Mouse (Mus musculus): ENCODE results near the gene Idh2.
A peak's percentile ranks its signal among the peaks of the same experiment; 100 is the strongest.

Gene Idh2

GRCm38 (mm10) chr7:80074921-80075441, 40.2 kb downstream of the Idh2 start:
- TF ChIP-seq NANOG (IDR thresholded peaks at IDR 0.05; ENCODE audit: borderline replicate concordance, low read length) = no peak
- no peak for TF ChIP-seq POU5F1 (IDR thresholded peaks at IDR 0.05; ENCODE audit: borderline replicate concordance, low read length)
- no peak for TF ChIP-seq CTCF (conservative IDR thresholded peaks at IDR 0.05; ENCODE audit: low read length)
- H3K9me3 ChIP-seq (ENCODE audit: low read length) = no peaks in the 10 kb centered on the region
- no peaks in the 10 kb centered on the region for H3K27me3 ChIP-seq (ENCODE audit: insufficient read depth, low read length)

GRCm38 (mm10) chr7:80073506-80073905, 41.7 kb downstream of the Idh2 start:
- no peak for TF ChIP-seq NANOG (IDR thresholded peaks at IDR 0.05; ENCODE audit: borderline replicate concordance, low read length)
- TF ChIP-seq POU5F1 (IDR thresholded peaks at IDR 0.05; ENCODE audit: borderline replicate concordance, low read length) = no peak
- TF ChIP-seq CTCF (conservative IDR thresholded peaks at IDR 0.05; ENCODE audit: low read length) = no peak
- H3K27me3 ChIP-seq (ENCODE audit: insufficient read depth, low read length) = no peaks in the 10 kb centered on the region
- peaks cover 87% of the 10 kb centered on the region for H3K36me3 ChIP-seq (ENCODE audit: insufficient read depth, low read length)
- H3K9me3 ChIP-seq (ENCODE audit: low read length) = no peaks in the 10 kb centered on the region
- no peak overlapping the region for H3K4me3 ChIP-seq (replicated peaks; ENCODE audit: low read length)
- H3K4me1 ChIP-seq (replicated peaks; ENCODE audit: low read depth, low read length) = peaks cover 98% of the 10 kb centered on the region

More at GRCm38 (mm10) chr7:80074921-80075441, 40.2 kb downstream of the Idh2 start:
- Histone ChIP-seq H3K4me3 (replicated peaks; ENCODE audit: low read length) (no peak overlapping the region), H3K4me1 (replicated peaks; ENCODE audit: low read depth, low read length) (peaks cover 98% of the 10 kb centered on the region), H3K36me3 (ENCODE audit: insufficient read depth, low read length) (peaks cover 90% of the 10 kb centered on the region)

- TF ChIP-seq POU5F1 (IDR thresholded peaks at IDR 0.05; ENCODE audit: borderline replicate concordance, low read length) (no peak), CTCF (conservative IDR thresholded peaks at IDR 0.05; ENCODE audit: low read length) (no peak), NANOG (IDR thresholded peaks at IDR 0.05; ENCODE audit: borderline replicate concordance, low read length) (no peak)
- no peaks in the 10 kb centered on the region for H3K27me3 ChIP-seq (ENCODE audit: insufficient read depth, low read length)
- H3K9me3 ChIP-seq (ENCODE audit: low read length) = no peaks in the 10 kb centered on the region
- H3K36me3 ChIP-seq (ENCODE audit: insufficient read depth, low read length) = peaks cover 79% of the 10 kb centered on the region
- peaks cover 97% of the 10 kb centered on the region for H3K4me1 ChIP-seq (replicated peaks; ENCODE audit: low read depth, low read length)
- H3K4me3 ChIP-seq (replicated peaks; ENCODE audit: low read length) = no peak overlapping the region
Measured at GRCm38 (mm10) chr7:80072297-80072696, 42.9 kb downstream of the Idh2 start.

GRCm38 (mm10) chr7:80071209-80071608, 44.0 kb downstream of the Idh2 start:
- H3K36me3 ChIP-seq (ENCODE audit: insufficient read depth, low read length) = peaks cover 76% of the 10 kb centered on the region
- H3K27me3 ChIP-seq (ENCODE audit: insufficient read depth, low read length) = no peaks in the 10 kb centered on the region
- H3K4me1 ChIP-seq (replicated peaks; ENCODE audit: low read depth, low read length) = peaks cover 97% of the 10 kb centered on the region
- no peaks in the 10 kb centered on the region for H3K9me3 ChIP-seq (ENCODE audit: low read length)
- TF ChIP-seq POU5F1 (IDR thresholded peaks at IDR 0.05; ENCODE audit: borderline replicate concordance, low read length) = no peak
- no peak for TF ChIP-seq CTCF (conservative IDR thresholded peaks at IDR 0.05; ENCODE audit: low read length)
- no peak for TF ChIP-seq NANOG (IDR thresholded peaks at IDR 0.05; ENCODE audit: borderline replicate concordance, low read length)
- no peak overlapping the region for H3K4me3 ChIP-seq (replicated peaks; ENCODE audit: low read length)

DNA sequence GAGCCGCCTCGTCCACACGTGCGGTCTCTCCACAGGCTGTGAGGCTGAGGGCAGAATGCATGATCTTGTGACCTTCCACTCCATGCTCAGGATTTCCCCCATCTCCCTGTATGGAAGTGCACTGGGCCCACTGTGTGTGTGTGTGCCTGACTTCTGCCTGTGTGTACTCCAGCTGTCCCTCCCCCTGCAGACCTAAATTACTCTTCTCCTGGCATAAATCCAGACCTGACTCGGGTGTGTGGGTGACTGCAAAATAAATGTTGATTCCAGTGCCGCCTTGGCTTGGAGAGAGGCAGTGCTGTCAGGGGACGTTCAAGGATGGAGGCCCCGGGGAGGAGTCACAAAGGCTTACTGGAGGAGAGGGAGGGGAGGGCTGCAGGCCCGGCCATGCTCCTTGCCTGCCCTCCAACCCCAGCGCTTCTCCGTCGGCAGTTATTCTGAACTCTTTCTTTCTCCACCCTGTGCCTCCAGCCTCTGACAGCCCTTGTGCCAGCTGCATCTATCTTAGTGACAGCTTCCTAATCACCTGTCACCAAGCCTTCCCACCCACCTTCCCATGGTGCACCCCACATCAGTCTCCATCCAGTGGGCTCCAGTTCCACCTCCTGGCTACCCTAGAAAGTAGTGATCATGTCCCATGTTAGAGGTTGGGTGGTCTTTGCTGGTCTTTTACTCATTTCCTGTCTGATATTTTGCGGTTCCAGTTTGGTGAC, 45.4 kb downstream of the Idh2 start:
- no peak for TF ChIP-seq NANOG (IDR thresholded peaks at IDR 0.05; ENCODE audit: borderline replicate concordance, low read length)
- no peak for TF ChIP-seq POU5F1 (IDR thresholded peaks at IDR 0.05; ENCODE audit: borderline replicate concordance, low read length)
- TF ChIP-seq CTCF (conservative IDR thresholded peaks at IDR 0.05; ENCODE audit: low read length) = no peak
- Histone ChIP-seq H3K4me1 (replicated peaks; ENCODE audit: low read depth, low read length) (peaks cover 98% of the 10 kb centered on the region), H3K27me3 (ENCODE audit: insufficient read depth, low read length) (no peaks in the 10 kb centered on the region), H3K36me3 (ENCODE audit: insufficient read depth, low read length) (peaks cover 77% of the 10 kb centered on the region), H3K4me3 (replicated peaks; ENCODE audit: low read length) (peak overlapping the region; percentile 20; the same call in 1 of the 2 replicates), H3K9me3 (ENCODE audit: low read length) (no peaks in the 10 kb centered on the region)

DNA sequence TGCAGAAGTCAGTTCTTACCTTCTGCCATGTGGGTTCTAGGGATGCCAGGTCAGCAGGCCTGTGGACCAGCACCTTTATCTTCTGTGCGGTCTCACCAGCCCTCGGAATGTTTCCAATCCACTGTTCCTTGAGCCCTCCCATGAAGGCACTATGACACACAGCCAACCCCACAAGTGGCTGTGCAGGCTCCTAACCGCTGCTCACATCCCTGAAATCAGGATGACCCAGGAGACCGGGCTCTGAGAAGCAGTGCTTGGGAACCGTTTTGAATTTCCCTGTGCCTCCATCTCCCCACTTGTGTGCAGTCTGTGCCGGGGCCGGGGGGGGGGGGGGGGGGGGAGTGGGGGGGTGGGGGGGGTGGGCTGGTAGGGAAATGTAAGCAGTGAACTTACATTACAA, 46.9 kb downstream of the Idh2 start:
- no peak for TF ChIP-seq NANOG (IDR thresholded peaks at IDR 0.05; ENCODE audit: borderline replicate concordance, low read length)
- no peak for TF ChIP-seq CTCF (conservative IDR thresholded peaks at IDR 0.05; ENCODE audit: low read length)
- no peak for TF ChIP-seq POU5F1 (IDR thresholded peaks at IDR 0.05; ENCODE audit: borderline replicate concordance, low read length)
- H3K4me3 ChIP-seq (replicated peaks; ENCODE audit: low read length) = peak overlapping the region; percentile 50
- peaks cover 98% of the 10 kb centered on the region for H3K4me1 ChIP-seq (replicated peaks; ENCODE audit: low read depth, low read length)
- peaks cover 75% of the 10 kb centered on the region for H3K36me3 ChIP-seq (ENCODE audit: insufficient read depth, low read length)
- H3K9me3 ChIP-seq (ENCODE audit: low read length) = no peaks in the 10 kb centered on the region
- H3K27me3 ChIP-seq (ENCODE audit: insufficient read depth, low read length) = no peaks in the 10 kb centered on the region

GRCm38 (mm10) chr7:80066675-80067455, 48.3 kb downstream of the Idh2 start:
- TF ChIP-seq CTCF (conservative IDR thresholded peaks at IDR 0.05; ENCODE audit: low read length) (no peak), POU5F1 (IDR thresholded peaks at IDR 0.05; ENCODE audit: borderline replicate concordance, low read length) (no peak), NANOG (IDR thresholded peaks at IDR 0.05; ENCODE audit: borderline replicate concordance, low read length) (no peak)
- H3K36me3 ChIP-seq (ENCODE audit: insufficient read depth, low read length) = peaks cover 75% of the 10 kb centered on the region
- H3K9me3 ChIP-seq (ENCODE audit: low read length) = no peaks in the 10 kb centered on the region
- H3K4me1 ChIP-seq (replicated peaks; ENCODE audit: low read depth, low read length) = peaks cover 98% of the 10 kb centered on the region
- no peak overlapping the region for H3K4me3 ChIP-seq (replicated peaks; ENCODE audit: low read length)
- no peaks in the 10 kb centered on the region for H3K27me3 ChIP-seq (ENCODE audit: insufficient read depth, low read length)

DNA sequence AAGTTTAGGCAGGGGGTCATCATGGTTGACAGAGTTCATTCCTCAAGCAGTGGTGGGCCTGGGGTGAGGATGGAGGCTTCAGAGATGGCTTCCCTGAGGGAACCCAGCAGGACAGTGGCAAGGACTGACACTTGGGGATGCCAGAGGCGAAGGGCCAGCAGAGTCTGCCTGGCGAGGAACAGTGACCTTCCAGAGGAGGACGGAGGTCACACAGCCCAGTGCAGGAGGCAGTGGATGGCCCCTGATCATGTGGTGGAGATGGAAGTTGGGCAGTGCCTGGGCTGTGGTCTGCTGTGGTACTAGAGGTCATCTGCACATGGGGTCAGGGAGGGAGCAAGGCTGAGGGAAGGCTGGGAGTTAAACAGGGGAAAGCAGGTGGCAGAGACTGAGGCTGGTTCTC, 49.9 kb downstream of the Idh2 start:
- TF ChIP-seq CTCF (conservative IDR thresholded peaks at IDR 0.05; ENCODE audit: low read length) (no peak), POU5F1 (IDR thresholded peaks at IDR 0.05; ENCODE audit: borderline replicate concordance, low read length) (no peak), NANOG (IDR thresholded peaks at IDR 0.05; ENCODE audit: borderline replicate concordance, low read length) (no peak)
- no peaks in the 10 kb centered on the region for H3K27me3 ChIP-seq (ENCODE audit: insufficient read depth, low read length)

More for the DNA sequence above, 49.9 kb downstream of the Idh2 start:
- H3K4me3 ChIP-seq (replicated peaks; ENCODE audit: low read length) = 0 out of 2 replicates have a peak overlapping the region, but pooled peaks have one; percentile 17
- peaks cover 76% of the 10 kb centered on the region for H3K36me3 ChIP-seq (ENCODE audit: insufficient read depth, low read length)
- no peaks in the 10 kb centered on the region for H3K9me3 ChIP-seq (ENCODE audit: low read length)
- H3K4me1 ChIP-seq (replicated peaks; ENCODE audit: low read depth, low read length) = peaks cover 98% of the 10 kb centered on the region
